Mouse (Mus musculus): ENCODE data around the gene Cog1. TPM values are rescaled to one million over a fixed set of nuclear protein-coding genes. Genes with fewer than 3 reads are reported as not detected.
"Not testable (repeated sequence)": the region's sequence is repeated elsewhere in the genome, so short reads cannot be mapped to it uniquely, and the experiment has no call there.

Gene Cog1
- polyA plus RNA-seq, 1 experiment from 2014 or later, result 20.9 TPM

- Histone ChIP-seq H3K9me3 (replicated peaks) (no peaks in the 10 kb centered on the region), H3K27me3 (replicated peaks) (no peaks in the 10 kb centered on the region), H3K9ac (no peak overlapping the region), H3K4me1 (replicated peaks) (no peaks in the 10 kb centered on the region; the same call in 1 of the 2 replicates), H3K27ac (ENCODE audit: poor library complexity, severe bottlenecking) (no peak overlapping the region), H3K4me3 (no peak overlapping the region), H3K36me3 (peaks cover 81% of the 10 kb centered on the region), H3K4me2 (no peak overlapping the region)
- WGBS, result 80% methylated on average over 18 of the region's 18 CpGs
- no peak for ATAC-seq (ENCODE audit: insufficient number of reproducible peaks, low FRiP score)
Observed at GRCm38 (mm10) chr11:113654561-113655270, 5.7 kb downstream of the Cog1 start.

DNA sequence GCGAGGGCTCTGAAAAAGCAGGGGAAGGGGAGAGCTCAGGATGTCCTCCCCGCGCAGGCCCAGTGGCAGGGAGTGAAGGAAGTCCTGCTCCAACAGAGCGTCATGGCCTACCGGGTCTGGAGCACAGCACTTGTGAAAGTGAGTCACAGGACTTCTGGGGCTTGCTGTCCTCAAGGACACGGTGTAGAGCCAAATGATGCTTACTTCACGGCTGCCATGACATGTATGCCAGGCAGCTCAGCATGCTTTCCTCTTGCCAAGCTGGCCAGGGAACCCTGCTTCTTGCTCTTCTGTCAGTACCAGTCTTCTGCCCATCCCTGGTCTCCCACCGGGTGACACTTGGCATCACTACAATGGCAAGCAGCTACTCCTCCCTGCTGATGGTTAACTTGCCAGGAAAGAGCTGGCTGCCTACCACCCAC, 7.6 kb downstream of the Cog1 start:
- Histone ChIP-seq H3K27ac (ENCODE audit: poor library complexity, severe bottlenecking) (no peak overlapping the region), H3K4me1 (replicated peaks) (no peaks in the 10 kb centered on the region), H3K36me3 (peaks cover 98% of the 10 kb centered on the region), H3K4me3 (no peak overlapping the region), H3K9me3 (replicated peaks) (no peaks in the 10 kb centered on the region), H3K9ac (no peak overlapping the region), H3K27me3 (replicated peaks) (no peaks in the 10 kb centered on the region), H3K4me2 (no peak overlapping the region)
- ATAC-seq (ENCODE audit: insufficient number of reproducible peaks, low FRiP score), result no peak
- 90% methylated on average over 8 of the region's 8 CpGs for WGBS

GRCm38 (mm10) chr11:113657221-113657620, 8.3 kb downstream of the Cog1 start:
- Histone ChIP-seq H3K27ac (ENCODE audit: poor library complexity, severe bottlenecking) (no peak overlapping the region), H3K9ac (no peak overlapping the region), H3K27me3 (replicated peaks) (no peaks in the 10 kb centered on the region), H3K36me3 (peaks cover 99% of the 10 kb centered on the region), H3K4me2 (no peak overlapping the region), H3K4me1 (replicated peaks) (no peaks in the 10 kb centered on the region), H3K9me3 (replicated peaks) (no peaks in the 10 kb centered on the region), H3K4me3 (no peak overlapping the region)
- 75% methylated on average over 4 of the region's 4 CpGs for WGBS
- no peak for ATAC-seq (ENCODE audit: insufficient number of reproducible peaks, low FRiP score)

DNA sequence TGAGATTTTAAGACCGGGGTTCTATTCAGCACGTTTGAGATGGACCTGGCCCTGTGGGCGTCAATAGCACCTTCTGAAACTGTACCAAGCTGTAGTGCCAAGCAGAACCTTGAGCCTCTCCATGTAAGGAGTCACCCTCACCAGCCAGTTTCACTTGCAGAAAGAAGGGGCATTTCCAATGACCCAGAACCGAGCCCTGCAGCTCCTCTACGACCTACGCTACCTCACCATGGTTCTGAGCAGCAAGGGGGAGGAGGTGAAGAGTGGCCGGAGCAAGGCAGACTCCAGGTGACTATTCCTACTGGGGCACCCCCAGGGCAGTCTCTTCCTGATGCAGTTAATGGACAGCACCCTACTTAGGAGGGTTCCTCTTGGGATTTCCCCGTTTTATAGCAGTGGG, 9.3 kb downstream of the Cog1 start:
- no peak for ATAC-seq (ENCODE audit: insufficient number of reproducible peaks, low FRiP score)
- H3K27me3 ChIP-seq (replicated peaks), result no peaks in the 10 kb centered on the region
- H3K4me2 ChIP-seq, result no peak overlapping the region
- no peak overlapping the region for H3K9ac ChIP-seq
- no peaks in the 10 kb centered on the region for H3K4me1 ChIP-seq (replicated peaks)
- peaks cover 98% of the 10 kb centered on the region for H3K36me3 ChIP-seq
- H3K27ac ChIP-seq (ENCODE audit: poor library complexity, severe bottlenecking), result no peak overlapping the region
- H3K9me3 ChIP-seq (replicated peaks), result no peaks in the 10 kb centered on the region
- H3K4me3 ChIP-seq, result no peak overlapping the region
- WGBS, result 90% methylated on average over 8 of the region's 8 CpGs

GRCm38 (mm10) chr11:113658763-113659162, 9.8 kb downstream of the Cog1 start:
- no peaks in the 10 kb centered on the region for H3K9me3 ChIP-seq (replicated peaks)
- no peak overlapping the region for H3K9ac ChIP-seq
- H3K27me3 ChIP-seq (replicated peaks), result no peaks in the 10 kb centered on the region
- H3K27ac ChIP-seq (ENCODE audit: poor library complexity, severe bottlenecking), result no peak overlapping the region
- WGBS, result 80% methylated on average over 4 of the region's 4 CpGs
- H3K4me3 ChIP-seq, result no peak overlapping the region
- H3K4me1 ChIP-seq (replicated peaks), result no peaks in the 10 kb centered on the region
- ATAC-seq (ENCODE audit: insufficient number of reproducible peaks, low FRiP score), result no peak
- H3K4me2 ChIP-seq, result no peak overlapping the region
- H3K36me3 ChIP-seq, result peaks cover 98% of the 10 kb centered on the region

- H3K4me1 ChIP-seq (replicated peaks); H3K4me2 ChIP-seq; H3K9me3 ChIP-seq (replicated peaks); ATAC-seq (ENCODE audit: insufficient number of reproducible peaks, low FRiP score); H3K9ac ChIP-seq; H3K27ac ChIP-seq (ENCODE audit: poor library complexity, severe bottlenecking); H3K27me3 ChIP-seq (replicated peaks); H3K4me3 ChIP-seq: not testable (repeated sequence)
- H3K36me3 ChIP-seq, result peaks cover 96% of the 10 kb centered on the region
- 95% methylated on average over 3 of the region's 3 CpGs for WGBS
Observed at GRCm38 (mm10) chr11:113660213-113660612, 11.2 kb downstream of the Cog1 start.

GRCm38 (mm10) chr11:113660940-113661339, 12.0 kb downstream of the Cog1 start:
- Histone ChIP-seq H3K27ac (ENCODE audit: poor library complexity, severe bottlenecking) (no peak overlapping the region), H3K4me3 (no peak overlapping the region), H3K4me2 (no peak overlapping the region), H3K27me3 (replicated peaks) (no peaks in the 10 kb centered on the region), H3K36me3 (peaks cover 89% of the 10 kb centered on the region), H3K4me1 (replicated peaks) (no peaks in the 10 kb centered on the region), H3K9me3 (replicated peaks) (no peaks in the 10 kb centered on the region), H3K9ac (no peak overlapping the region)
- 95% methylated on average over 11 of the region's 11 CpGs for WGBS
- no peak for ATAC-seq (ENCODE audit: insufficient number of reproducible peaks, low FRiP score)

- ATAC-seq (ENCODE audit: insufficient number of reproducible peaks, low FRiP score), result no peak
- H3K4me1 ChIP-seq (replicated peaks), result peaks cover 5% of the 10 kb centered on the region
- H3K9me3 ChIP-seq (replicated peaks), result no peaks in the 10 kb centered on the region
- no peak overlapping the region for H3K9ac ChIP-seq
- peaks cover 79% of the 10 kb centered on the region for H3K36me3 ChIP-seq
- H3K27ac ChIP-seq (ENCODE audit: poor library complexity, severe bottlenecking), result no peak overlapping the region
- no peak overlapping the region for H3K4me3 ChIP-seq
- WGBS, result 91% methylated on average over 18 of the region's 18 CpGs
- H3K4me2 ChIP-seq, result no peak overlapping the region
- H3K27me3 ChIP-seq (replicated peaks), result no peaks in the 10 kb centered on the region
Observed at GRCm38 (mm10) chr11:113661835-113662351, 12.9 kb downstream of the Cog1 start.

GRCm38 (mm10) chr11:113664279-113664678, 15.3 kb downstream of the Cog1 start:
- Histone ChIP-seq H3K4me2 (no peak overlapping the region), H3K27ac (ENCODE audit: poor library complexity, severe bottlenecking) (no peak overlapping the region), H3K36me3 (peaks cover 69% of the 10 kb centered on the region), H3K27me3 (replicated peaks) (no peaks in the 10 kb centered on the region), H3K9me3 (replicated peaks) (no peaks in the 10 kb centered on the region), H3K4me1 (replicated peaks) (peaks cover 27% of the 10 kb centered on the region), H3K4me3 (no peak overlapping the region), H3K9ac (no peak overlapping the region)
- WGBS, result 86% methylated on average over 2 of the region's 2 CpGs
- no peak for ATAC-seq (ENCODE audit: insufficient number of reproducible peaks, low FRiP score)

GRCm38 (mm10) chr11:113666205-113666604, 17.2 kb downstream of the Cog1 start:
- no peak overlapping the region for H3K9ac ChIP-seq
- 64% methylated on average over 6 of the region's 6 CpGs for WGBS
- no peaks in the 10 kb centered on the region for H3K9me3 ChIP-seq (replicated peaks)
- H3K27me3 ChIP-seq (replicated peaks), result no peaks in the 10 kb centered on the region
- H3K4me3 ChIP-seq, result no peak overlapping the region
- H3K36me3 ChIP-seq, result peaks cover 66% of the 10 kb centered on the region
- peaks cover 27% of the 10 kb centered on the region for H3K4me1 ChIP-seq (replicated peaks)
- no peak overlapping the region for H3K27ac ChIP-seq (ENCODE audit: poor library complexity, severe bottlenecking)
- H3K4me2 ChIP-seq, result no peak overlapping the region
- 0 out of 2 replicates have a peak, but pooled peaks have one; percentile 51 for ATAC-seq (ENCODE audit: insufficient number of reproducible peaks, low FRiP score)

DNA sequence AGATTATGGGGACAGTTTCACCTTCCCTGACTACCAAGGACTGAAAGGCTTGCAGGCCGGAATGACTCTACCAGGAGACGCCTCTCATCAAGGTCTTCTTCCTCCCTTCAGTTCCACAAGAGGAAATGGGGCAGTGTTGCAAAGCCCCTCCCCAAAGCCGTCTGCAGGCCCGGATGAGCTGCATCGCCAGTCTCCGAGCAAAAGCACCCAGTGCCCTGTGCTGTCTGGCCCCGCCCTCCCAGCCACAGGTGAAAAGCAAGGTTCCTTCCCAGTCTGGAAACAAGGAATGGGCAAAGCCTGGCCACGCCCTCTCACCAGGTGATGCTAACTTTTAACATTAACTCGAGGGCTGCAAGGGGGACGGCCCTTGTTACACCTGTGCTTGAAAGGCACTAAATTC, 17.7 kb downstream of the Cog1 start:
- WGBS, result 49% methylated on average over 10 of the region's 10 CpGs
- H3K36me3 ChIP-seq, result peaks cover 66% of the 10 kb centered on the region
- peaks cover 27% of the 10 kb centered on the region for H3K4me1 ChIP-seq (replicated peaks)
- H3K9me3 ChIP-seq (replicated peaks), result no peaks in the 10 kb centered on the region
- H3K27me3 ChIP-seq (replicated peaks), result no peaks in the 10 kb centered on the region
- H3K4me3 ChIP-seq, result no peak overlapping the region
- ATAC-seq (ENCODE audit: insufficient number of reproducible peaks, low FRiP score), result peak; percentile 54; the same call in 1 of the 2 replicates
- H3K27ac ChIP-seq (ENCODE audit: poor library complexity, severe bottlenecking), result no peak overlapping the region
- 0 out of 2 replicates have a peak overlapping the region, but pooled peaks have one; percentile 8 for H3K4me2 ChIP-seq
- no peak overlapping the region for H3K9ac ChIP-seq
